Mouse (Mus musculus): ENCODE results near the gene Elmod3. TPM values are rescaled to one million over a fixed set of nuclear protein-coding genes. Genes with fewer than 3 reads are reported as not detected.
A peak's percentile ranks its signal among the peaks of the same experiment; 100 is the strongest.

Gene Elmod3
- polyA plus RNA-seq (2015; fragmentation: Nextera tagmentation; extraction: Ambion mirVana), result 4.0 and 5.2 TPM in 2 replicates

DNA sequence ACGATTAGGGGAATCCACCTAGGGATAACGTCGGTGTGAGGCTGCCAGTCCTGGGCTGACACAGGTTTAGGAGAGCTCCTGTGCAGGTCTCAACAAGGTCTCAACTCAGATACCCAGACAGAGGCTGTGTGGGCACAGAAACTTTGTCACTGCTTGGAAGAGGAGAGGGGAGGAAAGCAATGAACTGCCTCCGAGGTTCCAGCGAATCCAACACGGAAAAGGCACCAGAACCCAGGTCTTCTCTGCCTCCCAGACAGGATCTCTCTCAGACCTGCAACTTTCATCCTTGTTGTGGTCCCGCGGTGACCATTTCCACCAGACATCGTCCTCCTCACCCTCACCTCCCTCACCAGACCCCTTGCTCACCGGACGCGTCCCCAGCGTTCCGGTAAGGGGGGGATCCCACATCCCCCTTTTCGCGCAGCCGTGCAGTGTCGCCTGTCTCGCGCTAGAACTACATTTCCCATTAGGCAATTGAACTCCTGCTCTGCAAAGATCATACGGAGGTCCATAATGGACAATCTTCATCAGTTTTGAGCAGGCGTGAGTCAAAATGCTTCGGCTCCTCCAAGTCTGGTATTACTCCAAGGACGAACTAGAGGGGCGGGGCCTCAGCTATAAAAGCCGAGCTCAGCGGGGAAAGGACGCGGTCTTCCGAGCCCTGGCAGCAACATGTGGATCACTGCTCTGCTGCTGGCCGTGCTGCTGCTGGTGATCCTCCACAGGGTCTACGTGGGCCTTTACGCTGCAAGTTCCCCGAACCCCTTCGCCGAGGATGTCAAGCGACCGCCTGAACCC is at the start of gene Elmod3, which contains the start of gene Retsat:
Gene Elmod3 (minus strand): TSS at position 458 of the 798 bp plus-strand sequence.
Gene Retsat (plus strand): TSS at position 520 of the 798 bp plus-strand sequence.
- ATAC-seq, result peak; percentile 90
- peak within 1 kb of the TSS; percentile 88 for H3K27ac ChIP-seq (ENCODE audit: low read depth)

GRCm38 (mm10) chr6:72647383-72647820 is 49.2 kb upstream of the Elmod3 start:
- WGBS (ENCODE audit: insufficient replicate concordance), result 59% methylated on average over 10 of the region's 10 CpGs
- H3K4me1 ChIP-seq (ENCODE audit: insufficient read depth), result peaks cover 7% of the 10 kb centered on the region
- TF ChIP-seq EP300 (IDR thresholded peaks at IDR 0.05; ENCODE audit: low read depth), result no peak
- TF ChIP-seq CTCF (IDR thresholded peaks at IDR 0.05; ENCODE audit: low read depth), result peak; percentile 88
- H3K36me3 ChIP-seq (replicated peaks; ENCODE audit: insufficient read depth, low read length), result no peaks in the 10 kb centered on the region
- 0 out of 2 replicates have a peak, but pooled peaks have one; percentile 13 for ATAC-seq
- DNase-seq, result peak; percentile 64
- no peaks in the 10 kb centered on the region for H3K27me3 ChIP-seq (ENCODE audit: insufficient read depth, low read length)
- H3K9ac ChIP-seq (replicated peaks), result no peak overlapping the region
- no peaks in the 10 kb centered on the region for H3K9me3 ChIP-seq (ENCODE audit: low read length)
- H3K4me2 ChIP-seq (ENCODE audit: low read depth, low read length), result no peak overlapping the region
- H3K4me3 ChIP-seq (ENCODE audit: low read depth, low read length), result no peak overlapping the region
- no peak overlapping the region for H3K27ac ChIP-seq (ENCODE audit: low read depth)

More for the DNA sequence above, at the start of gene Elmod3, which contains the start of gene Retsat:
- DNase-seq, result peak; percentile 89
- Histone ChIP-seq H3K4me2 (ENCODE audit: low read depth, low read length) (peak within 1 kb of the TSS; percentile 83), H3K9me3 (ENCODE audit: low read length) (no peaks in the 10 kb centered on the region), H3K9ac (replicated peaks) (peak within 1 kb of the TSS; percentile 68), H3K36me3 (replicated peaks; ENCODE audit: insufficient read depth, low read length) (peaks cover 5% of the 10 kb centered on the region; the same call in 1 of the 2 replicates), H3K4me3 (ENCODE audit: low read depth, low read length) (peak within 1 kb of the TSS; percentile 75), H3K27me3 (ENCODE audit: insufficient read depth, low read length) (no peaks in the 10 kb centered on the region), H3K4me1 (ENCODE audit: insufficient read depth) (peaks cover 20% of the 10 kb centered on the region)
- peak; percentile 69; the same call in 1 of the 2 replicates for TF ChIP-seq EP300 (IDR thresholded peaks at IDR 0.05; ENCODE audit: low read depth)
- TF ChIP-seq CTCF (IDR thresholded peaks at IDR 0.05; ENCODE audit: low read depth), result no peak
- WGBS (ENCODE audit: insufficient replicate concordance), result under 1% methylated on average over 38 of the region's 38 CpGs

DNA sequence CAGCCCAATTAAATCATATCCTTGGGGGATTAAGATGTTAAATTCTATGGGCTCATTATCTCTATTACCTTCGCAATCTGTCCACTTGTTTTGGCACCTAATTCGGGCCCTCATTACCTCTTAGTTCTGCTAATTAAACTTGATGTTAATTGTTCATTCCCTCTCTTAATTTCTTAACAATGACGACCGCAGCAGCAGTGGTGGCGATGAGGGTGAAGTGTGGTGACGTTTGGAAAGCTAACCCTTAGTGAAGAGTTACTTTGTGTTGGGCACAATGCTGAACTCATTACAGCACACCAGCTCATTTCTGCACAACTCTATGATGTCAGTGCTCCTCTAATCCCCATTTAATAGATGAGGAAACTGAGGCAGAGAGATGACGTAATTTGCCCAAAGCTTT is 47.2 kb upstream of the Elmod3 start:
- Histone ChIP-seq H3K4me1 (ENCODE audit: insufficient read depth) (peaks cover 4% of the 10 kb centered on the region), H3K27me3 (ENCODE audit: insufficient read depth, low read length) (no peaks in the 10 kb centered on the region), H3K4me3 (ENCODE audit: low read depth, low read length) (no peak overlapping the region), H3K9me3 (ENCODE audit: low read length) (no peaks in the 10 kb centered on the region), H3K27ac (ENCODE audit: low read depth) (no peak overlapping the region), H3K9ac (replicated peaks) (no peak overlapping the region), H3K4me2 (ENCODE audit: low read depth, low read length) (no peak overlapping the region), H3K36me3 (replicated peaks; ENCODE audit: insufficient read depth, low read length) (no peaks in the 10 kb centered on the region)
- no peak for ATAC-seq
- DNase-seq, result no peak
- TF ChIP-seq EP300 (IDR thresholded peaks at IDR 0.05; ENCODE audit: low read depth) (no peak), CTCF (IDR thresholded peaks at IDR 0.05; ENCODE audit: low read depth) (no peak)
- WGBS (ENCODE audit: insufficient replicate concordance), result 72% methylated on average over 7 of the region's 7 CpGs

DNA sequence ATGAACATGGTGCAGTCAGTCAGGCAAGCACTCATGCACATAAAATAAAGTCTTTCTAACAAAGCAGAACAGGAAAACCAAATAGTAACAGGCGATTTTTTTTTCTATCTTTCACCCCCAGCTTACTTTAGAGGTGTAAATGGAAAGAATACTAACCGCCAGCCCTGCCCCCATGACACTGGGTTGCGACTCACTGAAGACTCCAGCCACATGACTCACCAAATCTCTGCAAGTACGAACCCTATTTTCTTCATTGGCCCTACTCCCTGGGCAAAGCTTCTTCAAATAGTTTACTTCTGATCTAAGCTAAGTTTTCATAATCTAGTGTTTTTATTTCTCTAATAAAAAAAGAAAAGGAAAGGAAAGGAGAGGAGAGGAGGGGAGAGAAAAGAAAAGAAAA is 46.4 kb upstream of the Elmod3 start:
- ATAC-seq, result no peak

GRCm38 (mm10) chr6:72641218-72641954 is 43.2 kb upstream of the Elmod3 start:
- no peak overlapping the region for H3K9ac ChIP-seq (replicated peaks)
- no peaks in the 10 kb centered on the region for H3K36me3 ChIP-seq (replicated peaks; ENCODE audit: insufficient read depth, low read length)
- no peak overlapping the region for H3K27ac ChIP-seq (ENCODE audit: low read depth)
- no peak for ATAC-seq
- WGBS (ENCODE audit: insufficient replicate concordance), result 62% methylated on average over 18 of the region's 18 CpGs
- no peaks in the 10 kb centered on the region for H3K27me3 ChIP-seq (ENCODE audit: insufficient read depth, low read length)
- no peak for DNase-seq
- no peaks in the 10 kb centered on the region for H3K9me3 ChIP-seq (ENCODE audit: low read length)
- H3K4me2 ChIP-seq (ENCODE audit: low read depth, low read length), result no peak overlapping the region
- TF ChIP-seq CTCF (IDR thresholded peaks at IDR 0.05; ENCODE audit: low read depth) (no peak), EP300 (IDR thresholded peaks at IDR 0.05; ENCODE audit: low read depth) (no peak)
- no peak overlapping the region for H3K4me3 ChIP-seq (ENCODE audit: low read depth, low read length)
- peaks cover 5% of the 10 kb centered on the region; the same call in 1 of the 2 replicates for H3K4me1 ChIP-seq (ENCODE audit: insufficient read depth)

More for the DNA sequence above, 46.4 kb upstream of the Elmod3 start:
- WGBS (ENCODE audit: insufficient replicate concordance), result 47% methylated on average over 4 of the region's 4 CpGs
- no peaks in the 10 kb centered on the region for H3K36me3 ChIP-seq (replicated peaks; ENCODE audit: insufficient read depth, low read length)
- no peaks in the 10 kb centered on the region for H3K9me3 ChIP-seq (ENCODE audit: low read length)
- H3K27me3 ChIP-seq (ENCODE audit: insufficient read depth, low read length), result no peaks in the 10 kb centered on the region
- H3K4me2 ChIP-seq (ENCODE audit: low read depth, low read length), result no peak overlapping the region
- DNase-seq, result no peak
- TF ChIP-seq EP300 (IDR thresholded peaks at IDR 0.05; ENCODE audit: low read depth), result no peak
- TF ChIP-seq CTCF (IDR thresholded peaks at IDR 0.05; ENCODE audit: low read depth), result no peak
- H3K4me3 ChIP-seq (ENCODE audit: low read depth, low read length), result no peak overlapping the region
- no peak overlapping the region for H3K27ac ChIP-seq (ENCODE audit: low read depth)
- no peaks in the 10 kb centered on the region for H3K4me1 ChIP-seq (ENCODE audit: insufficient read depth)
- H3K9ac ChIP-seq (replicated peaks), result no peak overlapping the region

DNA sequence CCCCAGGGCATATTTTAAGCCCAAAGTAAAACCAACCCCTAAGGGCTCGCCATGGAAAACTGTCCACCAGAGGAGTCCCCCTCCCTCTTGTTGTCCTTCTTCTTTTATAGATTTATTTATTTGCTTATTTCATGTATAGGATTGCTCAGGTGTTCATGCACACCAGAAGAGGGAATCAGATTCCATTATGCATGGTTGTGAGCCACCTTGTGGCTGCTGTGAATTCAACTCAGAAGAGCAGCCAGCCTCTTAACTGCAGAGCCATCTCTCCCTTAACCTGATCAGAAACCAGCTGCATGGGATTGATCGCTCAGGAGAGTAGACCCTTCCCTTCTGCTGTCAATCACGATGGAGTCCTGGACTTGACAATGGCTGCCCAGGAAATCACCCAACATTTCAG is 38.7 kb upstream of the Elmod3 start:
- Histone ChIP-seq H3K36me3 (replicated peaks; ENCODE audit: insufficient read depth, low read length) (no peaks in the 10 kb centered on the region), H3K9me3 (ENCODE audit: low read length) (no peaks in the 10 kb centered on the region), H3K27me3 (ENCODE audit: insufficient read depth, low read length) (no peaks in the 10 kb centered on the region), H3K4me3 (ENCODE audit: low read depth, low read length) (no peak overlapping the region), H3K9ac (replicated peaks) (no peak overlapping the region), H3K4me2 (ENCODE audit: low read depth, low read length) (no peak overlapping the region), H3K27ac (ENCODE audit: low read depth) (peak overlapping the region; percentile 39; the same call in 1 of the 2 replicates), H3K4me1 (ENCODE audit: insufficient read depth) (peaks cover 6% of the 10 kb centered on the region; the same call in 1 of the 2 replicates)
- WGBS (ENCODE audit: insufficient replicate concordance), result 71% methylated on average over 3 of the region's 3 CpGs
- ATAC-seq, result no peak
- no peak for DNase-seq
- no peak for TF ChIP-seq EP300 (IDR thresholded peaks at IDR 0.05; ENCODE audit: low read depth)
- TF ChIP-seq CTCF (IDR thresholded peaks at IDR 0.05; ENCODE audit: low read depth), result peak; percentile 50

Data from liver, postnatal 0 days (tissue).